Mouse (Mus musculus) liver, adult 2 months (tissue): Measurements from ENCODE around the gene Gm17304.

ENCODE experiments used
- CTCF ChIP-seq: fragments of 200-500 bp; IDR thresholded peaks from 2 replicates; pipeline ENCODE4 v1.5.1; 2011; ENCODE audit warnings: low read depth, low read length, control low read depth
- POLR2A ChIP-seq: fragments of 200-500 bp; IDR thresholded peaks from 2 replicates; pipeline ENCODE4 v1.6.1; 2011; ENCODE audit warnings: low read length, control low read depth; ENCODE audit not compliant: insufficient read depth; ENCODE audit errors: extremely low read depth

- TF ChIP-seq CTCF (no peak), POLR2A (no peak)
Observed at GRCm38 (mm10) chr5:106589006-106589405, 19.9 kb upstream of the Gm17304 start.
